Mouse (Mus musculus) ZHBTc4 (cell line): ENCODE measurements at regions not wholly inside any gene's neighbourhood (a gene's known extent, or its start where the extent isn't known, plus 50 kb on each side); places are given as distances from the start of the nearest gene placed in this dataset.

Source experiments
- DNase-seq: peaks from one replicate; pipeline ENCODE4 v3.0.0-alpha.2; 2011; ENCODE audit warnings: low read depth, low spot score

DNA sequence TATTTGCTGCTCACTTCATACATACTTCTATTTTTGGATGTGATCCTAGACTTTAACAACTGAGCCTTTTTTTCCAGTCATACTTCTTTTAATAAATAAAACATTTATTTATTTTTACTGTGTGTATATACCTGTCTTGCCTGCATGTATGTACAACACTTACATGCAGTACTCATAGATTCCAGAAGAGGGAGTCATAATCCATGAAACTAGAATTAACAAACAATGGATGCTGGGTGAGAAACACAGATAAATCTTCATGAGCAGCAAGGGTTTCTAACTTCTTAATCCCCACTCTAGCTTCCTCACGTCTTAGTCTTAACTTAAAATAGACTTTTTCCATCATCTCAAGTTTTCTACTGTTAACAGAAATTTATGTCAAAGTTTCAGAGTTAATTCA is 1253.7 kb upstream of the Nr2f1 start:
- peak; percentile 52 for DNase-seq

DNA sequence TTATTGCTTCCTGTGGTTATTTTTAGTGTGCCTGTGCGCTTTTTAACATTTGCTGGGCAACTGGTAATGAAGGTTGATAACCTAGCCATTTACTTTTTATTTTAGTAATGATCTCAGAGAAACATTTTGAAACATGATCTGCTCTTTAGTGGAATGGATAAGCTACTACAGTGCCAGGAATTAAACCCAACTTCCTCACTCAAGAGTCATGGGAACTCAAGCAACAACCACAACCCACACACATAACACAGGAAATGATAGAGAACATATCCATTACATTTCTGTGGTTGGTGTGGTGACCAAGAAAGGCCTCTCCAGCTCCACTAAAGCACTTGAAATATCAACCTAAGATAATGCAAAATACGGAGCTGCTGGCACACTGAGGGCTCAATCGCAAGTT is 1243.6 kb upstream of the Nr2f1 start:
- DNase-seq = no peak

DNA sequence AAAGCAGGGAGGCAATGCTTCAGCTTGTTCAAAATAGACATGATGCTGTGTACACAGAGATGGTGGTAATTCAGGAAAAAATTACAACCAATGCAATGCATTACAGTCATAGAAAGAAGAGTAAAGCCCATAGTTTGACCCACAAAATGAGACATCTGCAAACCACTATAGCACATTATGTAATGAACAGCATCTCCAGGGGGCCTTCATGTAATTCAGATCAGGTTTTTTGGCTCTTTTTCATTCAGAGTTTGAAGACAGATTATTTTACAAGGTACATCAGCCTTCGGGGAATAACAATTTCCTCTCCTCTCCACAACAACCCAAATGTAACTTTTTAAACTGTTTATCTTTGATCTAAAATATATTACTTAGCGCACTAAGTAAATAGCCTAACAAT is 1243.1 kb upstream of the Nr2f1 start:
- no peak for DNase-seq

DNA sequence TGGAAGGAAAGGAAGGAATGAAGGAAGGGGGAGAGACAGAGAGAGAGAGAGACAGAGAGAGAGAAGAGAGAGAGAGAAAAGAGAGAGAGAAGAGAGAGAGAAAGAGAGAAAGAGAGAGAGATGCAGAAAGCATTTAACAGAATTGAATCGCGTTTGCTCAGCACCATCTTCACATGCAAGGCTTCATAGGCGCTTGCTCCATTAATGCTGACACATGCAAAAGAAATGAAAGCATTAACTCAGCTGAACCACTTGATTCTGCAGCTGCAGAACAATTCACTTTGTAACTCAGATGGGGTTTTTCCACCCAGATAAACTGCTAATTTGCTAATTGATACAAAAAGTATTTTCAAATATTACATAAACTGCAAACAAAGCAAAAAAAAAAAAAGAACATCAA is 1231.9 kb upstream of the Nr2f1 start:
- no peak for DNase-seq

DNA sequence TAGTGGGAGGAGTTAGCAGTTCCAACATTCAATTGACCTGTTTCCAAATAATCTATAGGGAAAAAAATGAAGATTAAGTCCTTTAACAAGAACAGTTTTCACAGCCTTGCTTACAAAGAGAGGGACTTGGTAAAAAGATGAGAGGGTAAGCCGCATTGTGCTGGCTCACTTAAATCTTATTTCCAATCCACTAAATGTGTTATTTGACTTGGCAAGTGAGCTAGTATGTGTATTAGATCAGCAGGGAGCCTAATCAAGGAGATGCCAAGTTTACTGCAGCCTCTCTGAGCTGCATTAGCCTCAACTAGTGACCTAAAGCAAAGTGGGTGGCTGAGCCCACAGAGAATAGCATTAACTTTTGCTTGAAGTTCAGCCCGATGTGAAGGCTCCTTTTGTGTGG is 1231.4 kb upstream of the Nr2f1 start:
- DNase-seq = no peak

DNA sequence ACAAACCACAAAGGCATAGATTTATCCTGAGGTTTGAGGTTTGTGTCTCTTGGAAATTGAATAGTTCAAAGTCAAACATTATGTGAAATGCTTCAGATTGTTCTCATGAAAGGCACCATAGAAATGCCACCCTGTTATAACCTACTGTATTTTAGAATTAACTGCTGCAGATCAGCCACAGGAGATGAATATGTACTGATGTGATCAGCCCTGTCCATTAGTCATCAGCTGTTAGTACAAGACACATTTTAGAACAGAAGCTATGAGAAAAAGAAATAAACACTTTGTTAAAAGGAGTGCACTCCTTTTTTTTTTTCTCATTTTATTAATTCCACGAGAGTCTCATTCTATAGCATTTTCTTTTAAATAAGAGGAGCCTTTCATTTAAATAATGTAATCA is 1231.0 kb upstream of the Nr2f1 start:
- DNase-seq = no peak

DNA sequence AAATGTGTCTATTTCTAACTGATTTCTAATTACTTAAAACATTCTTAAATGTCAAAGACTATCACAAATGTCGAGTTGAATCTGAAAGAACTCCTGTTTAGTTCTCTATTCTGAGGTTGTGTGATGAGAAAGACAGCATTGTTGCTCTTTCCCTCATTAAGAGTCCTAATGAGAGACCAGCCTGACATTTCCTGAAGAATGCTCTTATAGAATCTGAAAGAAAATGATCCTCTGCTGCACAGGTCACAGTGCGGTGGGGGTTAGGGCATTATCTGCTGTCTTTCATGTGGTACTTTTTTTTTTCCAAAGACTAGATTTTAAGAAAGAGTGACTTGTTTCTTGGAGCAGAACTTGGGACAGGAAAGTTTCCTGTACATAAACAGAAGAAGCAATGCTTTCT is 1218.3 kb upstream of the Nr2f1 start:
- DNase-seq = no peak

DNA sequence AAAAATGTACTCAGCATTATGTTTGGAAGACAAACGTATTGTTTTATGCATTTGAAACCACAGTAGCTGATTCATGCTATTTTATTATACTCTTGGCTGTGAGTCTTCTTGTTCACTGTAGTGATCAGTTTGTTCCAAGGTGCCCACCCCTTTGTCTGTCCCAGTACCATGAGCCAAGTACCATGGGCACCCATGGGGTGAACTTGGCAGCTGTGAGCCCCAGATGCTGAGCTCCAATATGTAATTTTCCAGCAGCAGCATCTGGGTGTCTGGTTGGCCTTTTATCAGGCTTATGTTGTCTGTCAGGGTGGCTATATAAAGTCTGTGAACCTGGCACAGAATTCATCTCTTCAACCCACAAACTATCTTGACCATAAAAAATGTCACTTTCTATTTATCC is 1200.5 kb upstream of the Nr2f1 start:
- no peak for DNase-seq

DNA sequence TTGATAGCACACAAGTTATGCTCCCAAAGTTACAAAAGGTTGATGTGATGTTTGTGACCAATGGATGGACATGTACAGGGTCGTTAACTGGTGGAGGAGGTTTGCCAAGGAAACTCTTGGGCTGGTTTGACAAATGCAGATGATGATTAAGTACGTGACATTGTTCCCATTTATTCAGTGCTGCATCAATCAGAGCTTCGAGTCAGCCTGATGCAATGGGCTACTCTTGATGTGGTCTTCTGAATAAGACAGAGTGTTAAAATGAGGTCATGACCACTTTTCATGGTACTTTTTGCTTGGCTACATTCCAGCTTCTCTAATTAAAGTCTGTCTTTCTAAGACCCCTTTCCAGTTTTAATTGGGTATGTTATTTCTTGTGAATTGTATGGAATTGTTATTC is 1194.4 kb upstream of the Nr2f1 start:
- no peak for DNase-seq

DNA sequence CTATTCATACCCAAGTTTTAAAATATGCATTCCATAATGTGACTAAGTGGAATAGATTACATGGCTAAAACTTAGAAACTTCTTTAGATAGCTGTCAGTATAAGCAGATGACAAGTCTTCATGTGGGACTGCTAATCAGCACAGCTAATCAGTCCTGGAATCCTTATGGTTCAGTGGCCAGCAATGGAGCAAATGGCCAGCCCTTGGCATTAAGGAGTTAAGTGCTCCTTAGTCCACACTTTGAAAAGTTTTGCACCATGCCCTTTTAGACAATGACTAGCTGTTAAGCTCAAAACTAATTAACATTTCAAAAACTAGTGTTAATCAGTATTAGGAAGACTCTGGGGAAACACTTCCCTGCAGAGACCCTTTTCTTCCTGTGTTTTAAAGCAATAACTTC is 1188.4 kb upstream of the Nr2f1 start:
- DNase-seq = no peak

DNA sequence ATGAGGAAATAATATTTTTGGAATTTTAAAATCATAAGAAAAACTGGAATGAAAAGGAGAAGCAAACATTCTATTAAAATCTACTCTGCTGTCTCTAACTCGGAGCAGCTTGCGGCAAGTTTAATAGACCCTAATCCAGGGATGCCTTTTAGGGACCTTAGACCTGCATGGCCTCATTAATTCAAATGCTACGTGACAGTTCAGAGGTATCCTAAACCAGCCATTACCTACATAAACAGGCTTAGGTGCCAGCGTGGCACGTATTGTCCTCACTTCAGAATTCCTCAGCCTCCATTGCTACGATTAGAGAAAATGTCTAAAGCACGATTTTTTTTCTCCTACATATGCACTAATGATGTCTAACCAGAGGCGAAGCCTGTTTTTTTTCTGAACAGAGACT is 1141.9 kb upstream of the Nr2f1 start:
- DNase-seq = no peak

DNA sequence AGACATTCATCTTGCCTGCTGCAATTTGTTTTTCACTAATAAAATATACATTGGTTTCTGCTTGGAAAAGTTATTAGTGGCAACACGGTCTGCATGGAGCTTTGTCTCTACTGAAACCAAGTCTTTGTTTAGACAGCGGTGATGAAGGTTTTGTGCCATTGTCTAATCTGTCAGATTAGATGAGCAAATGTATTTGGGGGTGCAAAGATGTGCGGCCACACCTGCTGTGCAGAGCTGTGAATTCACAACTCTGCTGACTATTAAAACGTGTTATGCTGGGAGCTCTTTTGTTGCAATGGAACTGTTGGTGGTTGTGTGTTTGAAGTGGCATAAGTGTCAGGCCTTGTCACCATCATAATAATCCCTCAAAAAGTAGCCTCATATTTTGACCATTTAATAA is 1140.9 kb upstream of the Nr2f1 start:
- no peak for DNase-seq

DNA sequence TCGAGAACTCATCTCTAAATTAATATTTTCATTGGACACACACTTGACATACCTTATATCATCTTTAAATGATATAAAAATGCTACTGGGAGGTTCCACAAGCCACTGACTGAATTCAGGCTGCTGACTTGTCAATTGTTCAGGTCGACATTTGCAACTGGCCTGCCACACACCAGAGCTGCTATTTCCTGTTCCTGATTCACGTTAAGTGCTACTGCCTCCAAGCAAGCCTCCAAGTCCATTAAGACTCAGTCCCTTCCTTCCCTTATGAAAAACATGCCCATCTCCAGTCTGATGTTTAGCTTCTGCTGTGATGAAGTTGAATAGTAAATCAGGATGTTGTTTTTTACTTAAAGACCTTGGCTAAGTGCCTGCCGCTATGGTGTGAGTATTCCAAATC is 1140.2 kb upstream of the Nr2f1 start:
- peak; percentile 1 for DNase-seq

DNA sequence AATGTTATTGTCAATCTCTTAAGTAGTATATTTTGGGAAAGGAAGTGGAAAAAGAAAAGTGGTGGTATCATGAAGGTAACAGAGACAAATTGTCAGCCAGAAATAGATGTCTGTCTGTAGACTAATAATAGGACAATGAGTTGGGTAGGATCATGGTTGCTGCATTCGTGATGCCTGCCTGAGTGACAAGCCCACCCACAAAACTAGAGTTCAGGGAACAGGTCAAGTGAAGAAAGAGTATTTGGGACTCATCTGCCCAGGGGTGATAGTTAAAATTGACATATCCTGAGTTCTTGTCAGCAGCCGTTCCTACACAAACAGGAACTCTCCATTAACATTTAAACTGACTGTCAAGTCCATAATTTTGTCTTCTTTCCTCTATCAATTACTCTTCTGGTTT is 1120.6 kb upstream of the Nr2f1 start:
- DNase-seq = no peak

DNA sequence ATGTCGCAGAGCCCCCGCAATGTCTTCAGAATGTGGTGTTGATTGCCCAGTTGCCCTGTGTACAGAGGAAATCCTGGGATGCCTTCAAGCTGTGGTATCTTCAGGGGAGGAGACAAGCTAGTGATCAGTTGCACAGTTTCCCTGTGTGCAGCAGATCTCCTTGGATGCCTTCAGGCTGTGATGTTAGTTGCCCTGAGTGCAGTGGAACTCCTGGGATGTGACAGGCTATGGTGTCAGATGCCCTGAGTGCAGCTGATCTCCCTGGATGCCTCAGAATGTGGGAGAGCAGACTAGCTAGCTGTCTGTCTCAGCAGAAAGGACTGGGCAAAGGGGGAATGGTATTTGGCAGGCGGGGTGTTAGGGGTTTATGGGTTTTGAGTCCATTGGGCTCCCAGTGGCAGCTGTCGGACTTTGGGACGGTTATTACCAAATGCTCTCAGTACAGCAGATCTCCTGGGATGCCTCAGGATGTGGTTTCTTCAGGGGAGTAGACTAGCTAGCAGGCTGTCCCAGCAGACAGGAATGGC is 1110.1 kb upstream of the Nr2f1 start:
- DNase-seq = no peak

DNA sequence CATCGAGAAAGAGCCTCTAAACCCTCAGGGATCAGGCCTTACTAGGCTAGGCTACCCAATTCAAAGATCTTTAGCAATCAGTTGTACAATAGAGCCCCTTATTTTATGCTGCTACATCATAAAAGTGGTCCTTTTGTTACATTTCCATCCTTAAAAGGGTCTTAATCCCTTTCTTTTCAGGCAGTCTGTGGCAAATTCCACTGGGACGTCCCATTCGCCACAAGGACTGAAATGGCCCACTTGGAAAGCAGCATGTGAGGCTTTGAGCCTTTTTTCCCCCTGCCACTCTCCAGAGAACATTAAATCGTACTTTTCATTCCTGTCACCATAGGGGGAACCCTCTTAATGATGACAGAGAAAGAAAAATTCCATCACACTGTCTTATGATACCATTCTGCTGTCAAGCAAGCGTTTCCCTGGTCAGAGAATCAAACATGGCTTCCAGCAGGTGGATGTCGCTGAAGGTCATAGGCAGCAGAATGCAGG is 1097.7 kb upstream of the Nr2f1 start:
- DNase-seq = no peak

DNA sequence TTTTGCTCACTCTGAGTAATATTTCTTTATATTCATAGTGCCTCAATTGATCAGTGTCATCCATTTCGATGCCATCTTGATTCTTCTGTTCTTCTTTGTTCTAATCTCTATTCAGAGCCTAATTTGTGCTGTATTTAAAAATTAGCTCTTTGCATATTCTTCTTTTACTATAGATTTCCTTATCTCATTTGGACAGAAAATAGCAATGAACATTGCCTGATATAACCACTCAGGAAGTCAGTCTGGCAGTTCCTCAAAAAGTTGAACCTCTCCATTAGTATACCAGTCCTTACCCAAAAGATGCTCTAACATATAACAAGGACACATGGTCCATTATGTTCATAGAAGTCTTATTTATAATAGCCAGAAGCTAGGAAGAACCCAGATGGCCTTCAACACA is 1088.5 kb upstream of the Nr2f1 start:
- no peak for DNase-seq

DNA sequence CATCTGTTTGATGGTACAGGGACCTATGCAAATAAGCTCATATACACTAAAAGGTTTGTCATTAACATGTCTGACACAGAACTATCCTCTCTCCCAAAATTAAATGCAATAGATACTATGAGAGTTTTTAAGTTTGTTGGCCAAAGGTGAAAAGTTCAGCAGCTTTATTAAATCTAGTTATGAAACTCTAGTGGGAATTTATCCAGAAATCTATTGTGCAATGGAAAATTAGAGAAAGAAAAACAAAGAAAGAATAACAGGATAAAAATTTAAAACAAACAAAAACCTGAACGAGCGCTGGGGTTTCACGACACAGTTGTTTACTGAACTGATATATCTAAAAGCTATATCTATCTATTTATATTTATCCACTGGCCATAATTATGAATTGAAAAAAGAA is 1086.6 kb upstream of the Nr2f1 start:
- DNase-seq = no peak

DNA sequence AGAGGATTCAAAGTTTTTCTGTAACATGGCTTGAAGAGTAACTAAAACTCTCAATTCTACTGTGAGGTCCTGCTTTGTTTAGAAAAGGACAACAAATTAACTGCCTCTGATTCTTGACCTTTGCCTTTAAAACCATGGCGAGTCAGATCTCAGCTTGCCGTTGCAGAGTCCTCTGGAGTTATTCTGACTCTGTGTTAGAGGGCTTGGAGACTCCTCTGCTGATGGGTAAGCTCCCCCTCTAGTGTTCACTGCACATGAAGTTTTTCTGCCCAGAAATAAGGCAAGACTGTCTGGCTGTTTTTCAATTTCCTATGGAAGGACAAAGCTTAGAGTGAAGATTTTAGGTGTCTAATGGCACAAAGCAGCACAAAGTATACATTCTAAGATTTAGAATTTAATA is 1085.9 kb upstream of the Nr2f1 start:
- DNase-seq = peak; percentile 11

DNA sequence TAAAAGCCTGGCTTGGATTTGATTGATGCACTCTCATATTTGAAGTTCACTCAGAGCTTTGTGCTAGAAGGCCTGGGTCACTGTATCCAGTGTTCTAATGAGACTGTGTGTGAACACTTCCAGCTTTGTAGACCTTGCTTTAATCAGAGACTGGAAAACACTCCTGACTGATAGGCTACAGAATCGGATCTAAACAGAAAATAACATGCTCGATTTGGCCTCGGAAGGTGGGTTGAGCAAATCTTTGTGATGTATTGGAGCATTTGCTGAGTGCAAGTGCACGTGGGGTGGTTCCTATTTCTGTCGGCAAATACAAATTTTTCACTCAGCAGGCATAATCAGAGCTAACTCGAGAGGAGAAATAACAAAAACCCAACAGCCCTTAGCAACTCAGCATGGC is 1078.2 kb upstream of the Nr2f1 start:
- no peak for DNase-seq

DNA sequence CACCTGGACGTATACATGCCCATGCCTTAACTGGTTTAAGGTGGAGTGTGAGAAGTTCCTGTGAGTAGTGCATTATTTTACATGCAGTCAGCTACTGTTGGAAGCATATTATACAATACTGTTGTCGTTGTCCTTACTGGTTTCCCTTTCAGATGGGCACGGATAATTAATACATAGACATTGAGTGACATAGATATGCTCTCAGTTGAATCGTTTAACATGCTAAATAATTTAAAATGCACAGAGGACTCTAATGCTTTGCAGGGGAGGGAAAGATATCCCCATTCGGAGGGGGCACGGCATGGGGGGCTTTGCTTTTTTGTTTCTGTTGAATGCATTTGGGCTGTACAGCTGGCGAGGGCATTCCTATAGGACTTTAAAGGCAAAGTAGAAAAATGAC is 1077.8 kb upstream of the Nr2f1 start:
- no peak for DNase-seq

DNA sequence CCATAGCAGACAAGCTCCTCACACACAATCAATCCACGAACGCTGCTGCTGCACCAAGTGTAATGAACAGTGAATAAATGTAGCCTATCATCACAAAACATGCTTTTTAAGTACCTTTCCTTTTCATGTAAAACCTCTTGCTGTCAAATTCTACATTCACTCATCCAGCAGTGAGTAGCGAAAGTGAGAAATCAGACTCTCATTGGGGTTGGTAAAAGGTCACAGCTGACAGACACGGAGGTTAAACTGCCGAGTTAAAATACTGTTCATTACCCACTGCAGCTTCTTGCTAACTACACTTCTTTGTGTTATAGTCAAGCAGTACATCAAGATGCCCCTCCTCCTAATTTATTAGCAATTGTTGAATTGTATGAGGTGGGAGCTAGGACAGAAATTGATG is 1055.8 kb upstream of the Nr2f1 start:
- no peak for DNase-seq

DNA sequence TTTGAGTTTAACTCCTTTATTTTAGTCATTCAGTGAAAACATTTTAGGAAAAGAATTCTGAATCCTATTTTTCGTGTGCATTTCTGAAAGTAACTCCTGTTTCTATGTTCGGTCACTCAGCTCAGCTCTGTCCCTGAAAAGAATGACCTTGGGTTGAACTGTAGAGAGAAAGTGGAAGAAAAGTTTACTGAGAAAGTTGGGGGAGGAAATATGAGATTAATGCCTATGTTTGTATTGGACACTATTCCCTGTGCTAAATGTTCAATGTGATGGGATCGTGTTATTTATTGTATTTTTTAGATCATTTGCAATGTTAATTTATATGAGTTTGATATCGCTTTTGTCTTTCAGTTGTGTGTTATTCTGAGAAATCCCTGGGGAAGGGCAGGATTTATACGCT is 1052.8 kb upstream of the Nr2f1 start:
- DNase-seq = no peak

DNA sequence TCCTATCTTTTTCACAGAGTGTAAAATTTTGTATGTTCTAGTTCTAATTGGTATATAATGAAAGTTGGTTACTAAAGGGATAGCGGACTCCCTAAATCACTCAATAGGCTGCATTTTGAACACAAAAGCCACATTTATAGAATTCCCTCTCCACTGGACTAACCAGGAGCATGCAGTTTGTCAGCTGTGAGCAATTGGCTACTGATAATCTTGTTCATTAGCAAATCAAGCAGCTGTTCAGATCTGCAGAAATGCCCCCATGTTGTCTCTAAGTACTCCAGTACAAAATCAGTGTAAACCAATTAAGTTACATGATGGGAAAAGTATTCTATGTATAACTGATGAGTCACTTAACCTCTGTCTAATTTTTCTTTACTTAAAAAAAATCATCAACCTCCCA is 1051.7 kb upstream of the Nr2f1 start:
- no peak for DNase-seq
